Mouse (Mus musculus) brain, embryonic 14.5 days (tissue): ENCODE data around the gene Cldn4.

Experiments
- CTCF ChIP-seq: fragments of 200-500 bp; IDR thresholded peaks from 2 replicates; pipeline ENCODE4 v1.5.1; 2012; ENCODE audit warnings: inconsistent platforms, mild to moderate bottlenecking, moderate library complexity, borderline replicate concordance; ENCODE audit not compliant: insufficient read depth, insufficient read length; ENCODE audit errors: extremely low read depth
- POLR2A ChIP-seq: fragments of 200-500 bp; IDR thresholded peaks from 2 replicates; pipeline ENCODE4 v1.6.1; 2012; ENCODE audit warnings: mild to moderate bottlenecking, inconsistent platforms, borderline replicate concordance; ENCODE audit not compliant: poor library complexity, insufficient read depth, insufficient read length, severe bottlenecking; ENCODE audit errors: extremely low read depth

DNA sequence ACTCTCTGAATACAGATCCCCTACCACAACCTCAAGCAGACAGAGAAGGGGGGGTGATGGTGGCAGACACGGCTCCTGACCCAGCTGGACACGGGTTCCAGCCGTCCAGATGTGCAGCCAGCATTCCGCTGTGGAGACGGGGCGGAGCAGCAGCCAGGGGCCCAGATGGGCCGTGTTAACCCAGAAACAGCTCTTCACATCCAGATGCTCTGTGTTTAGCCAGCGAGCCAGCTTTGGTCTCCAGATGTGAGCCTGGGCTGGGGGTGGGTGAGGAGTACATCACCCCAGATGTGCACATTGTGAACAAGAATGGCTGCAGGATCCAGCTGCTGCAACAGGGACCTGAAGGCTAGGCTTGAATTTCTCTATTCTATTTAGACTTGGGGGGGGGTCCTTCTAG, 51.4 kb downstream of the Cldn4 start:
- TF ChIP-seq POLR2A (no peak), CTCF (no peak)
